Mouse (Mus musculus) gonadal fat pad, adult 2 months (tissue): ENCODE results near the gene Sctr. TPM values are rescaled to one million over a fixed set of nuclear protein-coding genes. Genes with fewer than 3 reads are reported as not detected.

Experiments
- DNase-seq: peaks from one replicate; pipeline ENCODE4 v3.0.0-alpha.2; 2012; ENCODE audit warnings: low read depth
- polyA plus RNA-seq: library from polyadenylated mRNA; depleted of rRNA; stranded (reverse); fragments of >200 nt; gene quantifications from 2 replicates; pipeline ENCODE4 v1.2.3, GENCODE M21; 2012

Sctr gene
- polyA plus RNA-seq, 1 experiment = 3.0 TPM

DNA sequence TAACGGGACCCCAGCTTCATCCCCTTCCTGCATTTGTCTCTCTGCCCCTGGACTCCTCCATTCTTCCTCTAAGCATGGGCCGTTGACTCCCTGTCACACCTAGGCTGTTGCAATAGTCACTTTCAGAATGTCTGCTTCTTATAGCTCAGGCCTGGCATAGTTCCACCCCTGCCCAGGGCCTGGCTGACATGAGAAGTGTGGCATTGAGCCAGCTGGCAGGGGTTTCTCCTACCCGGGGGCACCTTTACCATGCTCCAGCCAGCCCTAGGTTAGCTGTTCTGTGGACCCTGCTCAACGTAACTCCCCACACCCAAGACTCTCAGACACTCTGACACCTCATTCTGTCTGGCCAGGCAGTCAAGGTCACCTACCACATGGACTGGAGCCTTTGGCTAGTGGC lies 21.0 kb downstream of the Sctr start:
- DNase-seq = no peak

DNA sequence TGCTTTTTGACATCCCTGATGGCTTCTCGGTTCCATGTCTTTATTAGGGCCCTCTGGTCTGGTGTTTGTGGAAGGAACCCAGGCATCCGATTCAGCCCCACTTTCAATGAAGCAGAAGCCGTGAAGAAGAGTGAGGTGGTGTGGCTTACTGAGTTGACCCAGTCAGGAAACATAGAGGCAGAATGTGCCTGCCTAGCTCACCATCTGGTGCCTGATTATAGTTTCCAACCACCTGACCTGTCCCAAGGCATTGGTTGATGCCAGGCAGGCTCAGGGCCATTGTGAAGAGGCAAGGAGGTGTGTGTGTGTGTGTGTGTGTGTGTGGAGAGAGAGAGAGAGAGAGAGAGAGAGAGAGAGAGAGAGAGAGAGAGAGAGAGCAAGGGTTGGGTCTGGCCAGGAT lies 23.8 kb downstream of the Sctr start:
- DNase-seq = no peak

DNA sequence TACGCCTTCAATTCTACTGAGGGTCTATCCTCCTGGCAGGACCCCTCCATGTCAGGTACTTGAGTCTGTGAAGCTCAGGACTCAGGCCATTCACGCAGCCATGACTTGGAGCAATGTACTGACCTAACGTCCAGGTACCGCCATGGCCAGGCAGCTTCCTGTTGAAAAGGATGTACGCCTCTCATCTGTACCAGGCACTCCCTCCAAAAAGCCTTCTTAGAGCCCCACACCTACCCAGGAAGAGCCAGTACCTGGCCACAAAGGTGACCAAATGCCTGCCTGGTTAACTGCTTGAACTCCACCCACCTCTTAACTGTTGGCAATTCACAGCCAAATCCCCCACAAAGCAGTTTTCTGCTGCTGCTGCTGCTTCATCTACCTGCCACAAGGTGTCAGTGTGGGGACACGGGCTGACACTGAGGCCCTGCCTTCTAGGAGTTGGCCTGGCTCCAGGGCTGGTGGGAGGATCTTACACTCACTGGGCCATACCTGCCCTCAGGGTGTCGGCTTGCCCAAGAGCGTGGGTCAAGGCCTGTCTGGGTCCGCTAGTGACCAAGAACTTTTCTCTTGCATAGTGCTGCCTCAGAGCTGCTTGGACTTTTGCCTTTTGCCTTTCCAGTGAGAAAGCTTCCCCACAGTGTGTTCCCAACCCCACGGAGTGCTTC lies 26.2 kb downstream of the Sctr start:
- DNase-seq = no peak

DNA sequence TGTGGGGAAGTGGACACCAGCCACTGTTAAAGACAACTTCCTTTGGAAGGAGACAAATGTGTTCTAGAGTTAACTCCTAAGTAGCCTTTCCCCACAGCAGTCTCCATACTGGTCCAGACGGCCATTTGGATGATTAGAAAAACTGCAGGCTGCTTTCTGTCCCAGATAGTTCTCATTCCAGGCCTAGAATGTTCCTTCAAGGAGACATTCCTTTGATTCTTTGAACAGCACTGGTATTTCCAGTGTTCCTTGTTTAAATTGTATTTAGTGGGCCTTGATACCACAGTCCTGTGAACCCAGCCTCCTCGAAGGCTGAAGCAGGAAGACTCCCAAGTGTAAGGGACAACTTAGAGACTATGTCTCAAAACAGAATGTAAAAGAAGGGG lies 26.8 kb downstream of the Sctr start:
- DNase-seq = no peak

DNA sequence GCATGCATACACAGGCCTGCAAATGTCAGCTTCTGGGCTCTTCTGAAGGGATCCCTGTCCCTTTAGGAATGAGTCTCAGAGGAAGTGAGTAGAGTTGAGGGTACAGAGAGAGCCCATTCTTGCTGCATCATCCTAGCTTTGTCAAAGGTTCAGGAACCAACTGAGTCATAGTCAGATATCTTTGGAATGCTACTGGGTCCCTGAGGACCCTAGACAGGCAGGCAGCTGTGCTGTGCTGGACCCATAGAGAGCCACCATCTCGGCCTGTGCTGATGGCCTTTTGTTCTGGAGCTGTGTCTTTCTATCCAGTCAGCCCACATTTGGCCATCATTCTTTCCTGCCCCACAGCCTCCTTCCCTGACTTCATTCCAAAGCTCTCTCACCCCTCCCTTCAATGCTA lies 28.1 kb downstream of the Sctr start:
- no peak for DNase-seq

DNA sequence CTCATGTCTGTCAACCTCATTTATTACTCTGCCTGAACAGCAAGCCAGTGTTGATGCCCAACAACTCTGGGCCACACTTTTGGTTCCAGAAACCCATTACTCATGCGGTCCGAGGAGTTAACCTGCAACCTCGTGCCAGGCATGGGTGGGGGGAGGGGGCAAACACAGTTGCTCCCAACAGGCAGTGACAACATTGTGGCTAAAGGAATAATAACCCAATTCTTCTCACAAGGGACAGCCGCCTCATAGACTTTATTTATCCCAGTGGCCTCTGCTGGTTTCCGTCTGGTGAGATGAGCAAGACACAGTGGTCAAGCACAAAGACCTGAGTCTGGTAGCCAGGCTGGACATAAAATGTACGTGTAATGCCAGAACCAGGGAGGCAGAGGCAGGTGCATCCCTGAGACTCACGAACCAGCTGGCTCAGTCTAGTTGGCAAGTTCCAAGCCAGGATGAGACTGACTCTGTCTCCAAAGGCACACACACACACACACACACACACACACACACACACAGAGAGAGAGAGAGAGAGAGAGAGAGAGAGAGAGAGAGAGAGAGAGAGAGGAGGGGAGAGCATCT lies 28.9 kb downstream of the Sctr start:
- no peak for DNase-seq

DNA sequence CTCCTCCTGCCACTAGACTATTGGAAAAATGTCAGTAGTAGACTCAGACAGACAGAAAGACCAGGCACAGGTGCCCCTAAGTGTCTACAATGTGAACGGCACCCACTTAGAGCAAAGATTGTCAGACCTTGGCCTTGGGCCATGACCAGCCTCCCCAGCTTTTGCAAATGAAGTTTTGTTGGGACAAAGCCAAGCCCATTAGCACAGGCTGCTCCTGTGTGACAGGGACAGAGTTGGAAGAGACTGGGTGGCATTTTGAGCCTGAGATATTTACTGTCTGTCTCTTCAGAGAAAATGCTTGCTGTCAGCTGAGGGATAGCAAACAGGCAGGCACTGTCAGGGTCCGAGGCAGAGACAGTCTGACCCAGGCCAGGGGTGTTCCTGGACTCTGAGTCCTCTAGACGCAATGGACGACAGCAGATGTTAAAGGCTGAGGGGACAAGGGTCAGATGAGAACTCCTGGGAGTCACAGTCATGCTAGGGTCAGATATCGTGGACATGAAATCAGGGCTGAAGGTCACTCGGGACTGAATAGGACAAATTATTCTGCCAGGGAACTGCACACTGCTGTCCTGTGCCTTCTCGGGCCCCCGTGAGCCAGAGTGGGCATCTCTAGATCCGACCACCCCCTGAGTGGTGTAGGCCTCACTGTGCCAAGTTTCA lies 30.5 kb downstream of the Sctr start:
- DNase-seq = no peak

DNA sequence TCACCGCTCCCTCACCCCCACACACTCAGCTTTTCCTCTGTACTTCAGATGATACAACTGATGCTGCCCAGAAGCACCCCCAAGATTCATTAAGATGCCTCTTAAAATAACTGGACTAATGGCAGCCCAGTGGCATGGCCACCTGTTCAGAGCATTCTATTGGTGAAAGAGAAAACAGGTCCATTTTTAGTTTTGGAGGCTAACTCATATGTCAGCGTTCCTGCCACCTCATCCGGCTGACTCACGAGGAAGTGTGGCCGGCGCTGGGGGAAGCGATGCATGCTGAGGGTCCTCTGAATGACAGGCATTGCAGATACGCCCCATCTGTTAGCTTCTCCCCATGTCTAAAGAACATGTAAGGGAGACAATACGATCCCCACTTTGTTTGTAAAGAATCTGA lies 31.9 kb downstream of the Sctr start:
- no peak for DNase-seq

DNA sequence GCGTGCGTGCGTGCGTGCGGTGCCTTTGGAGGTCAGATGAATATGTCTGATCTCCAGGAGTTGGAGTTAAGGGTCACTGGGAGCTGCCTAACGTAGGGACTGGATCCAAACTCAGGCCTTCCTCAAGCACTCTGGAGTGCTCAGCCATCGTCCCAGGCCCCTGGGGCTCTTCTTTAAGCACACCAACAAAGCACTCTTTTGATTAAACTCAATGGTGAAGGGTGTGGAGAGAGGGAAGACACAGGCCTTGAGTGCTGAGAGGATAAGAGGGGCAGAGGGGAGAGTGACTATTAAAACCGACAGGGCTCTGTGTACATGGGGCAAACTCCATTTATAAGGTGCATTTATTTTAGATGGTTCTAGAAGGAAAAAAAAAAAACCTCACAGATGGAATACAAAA lies 35.7 kb downstream of the Sctr start:
- no peak for DNase-seq

DNA sequence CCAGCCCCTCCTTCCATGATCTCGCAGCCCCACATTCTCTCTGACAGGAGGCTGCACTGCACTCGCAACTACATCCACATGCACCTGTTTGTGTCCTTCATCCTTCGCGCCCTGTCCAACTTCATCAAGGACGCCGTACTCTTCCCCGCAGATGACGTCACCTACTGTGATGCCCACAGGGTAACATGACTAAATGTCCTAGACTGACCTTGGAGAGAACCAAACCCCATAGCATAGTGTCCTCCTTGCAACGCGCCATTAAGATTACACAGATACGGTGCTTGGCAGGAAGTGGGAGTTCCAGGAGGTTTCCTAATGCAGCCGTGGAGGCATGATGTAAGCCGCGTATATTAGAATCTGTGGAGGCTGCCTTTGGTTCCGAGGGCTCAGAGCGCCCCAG lies 37.9 kb downstream of the Sctr start:
- DNase-seq = no peak

DNA sequence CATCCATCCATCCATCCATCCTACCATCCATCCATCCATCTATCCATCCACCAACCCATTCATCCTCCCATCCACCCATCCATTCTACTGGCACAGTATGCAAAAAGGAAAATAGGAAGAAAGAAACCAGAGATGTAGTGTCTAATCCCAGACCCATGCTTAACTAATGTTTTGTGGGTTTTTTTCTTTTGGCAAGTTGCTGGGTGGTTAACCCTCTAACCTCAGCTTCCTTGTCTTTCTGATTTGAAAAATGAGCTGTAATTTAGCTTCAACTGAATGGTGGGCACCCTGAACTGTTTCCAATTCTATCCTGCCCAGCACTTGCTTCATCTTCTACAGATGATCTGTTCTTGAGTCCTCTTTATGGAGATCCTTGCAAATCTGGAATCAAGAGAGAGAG lies 40.6 kb downstream of the Sctr start:
- DNase-seq = no peak

DNA sequence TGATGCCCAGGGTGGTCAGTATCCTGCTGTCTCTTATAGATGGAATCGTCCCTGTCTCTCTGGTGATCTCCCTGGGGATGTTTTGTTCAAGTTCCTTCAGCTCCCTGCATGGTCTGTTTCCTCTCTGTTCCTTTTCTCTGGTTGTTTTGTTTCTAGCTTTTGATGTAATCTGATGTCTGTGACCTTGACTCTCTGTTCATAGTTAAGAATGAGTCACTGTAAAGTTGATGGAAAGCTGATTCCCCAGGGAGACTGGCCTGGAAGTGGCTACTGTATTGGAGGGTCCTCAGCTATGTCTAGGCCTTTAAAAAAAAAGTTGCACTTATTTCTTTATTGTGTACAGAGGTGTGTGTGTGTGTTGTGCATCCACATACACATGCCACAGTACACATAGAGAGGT lies 44.4 kb downstream of the Sctr start:
- DNase-seq = no peak

DNA sequence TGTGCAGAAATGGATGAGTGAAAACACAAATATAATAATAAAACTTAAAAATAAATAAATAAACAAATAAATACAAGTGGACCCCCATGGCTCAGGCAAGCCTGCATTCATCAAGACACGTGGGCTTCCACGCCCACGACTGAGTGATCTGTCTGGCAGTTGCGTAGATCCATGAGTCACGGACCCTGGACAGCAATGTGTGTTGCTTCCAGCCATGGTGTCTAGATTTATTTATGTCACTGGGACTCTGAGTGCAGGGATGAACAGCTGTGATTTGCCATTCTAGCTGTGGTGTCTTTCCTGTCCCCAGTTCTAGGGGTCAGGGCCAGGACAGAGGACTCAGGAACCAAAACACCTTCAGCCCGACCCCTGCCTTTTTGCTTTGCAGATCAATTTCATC lies 48.3 kb downstream of the Sctr start:
- no peak for DNase-seq

DNA sequence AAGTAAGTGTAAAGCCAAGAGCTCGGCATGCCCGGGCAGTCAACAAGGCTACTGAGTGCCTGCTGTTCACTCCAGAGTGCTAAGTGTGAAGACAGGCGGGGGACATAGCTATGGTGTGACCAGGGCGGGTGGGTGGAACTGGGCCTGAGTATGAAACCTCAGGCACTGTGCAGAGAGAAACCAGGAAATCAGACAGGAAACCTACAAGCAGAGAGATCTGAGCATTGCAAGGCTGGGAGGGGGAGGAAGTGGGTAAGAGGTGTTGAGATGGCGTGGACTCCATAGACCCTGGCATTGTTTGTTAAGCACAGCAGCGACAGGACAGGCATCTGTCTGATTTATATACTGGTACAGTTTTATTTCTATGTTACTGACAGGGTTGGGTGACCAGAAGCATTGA lies 48.8 kb downstream of the Sctr start:
- DNase-seq = no peak

DNA sequence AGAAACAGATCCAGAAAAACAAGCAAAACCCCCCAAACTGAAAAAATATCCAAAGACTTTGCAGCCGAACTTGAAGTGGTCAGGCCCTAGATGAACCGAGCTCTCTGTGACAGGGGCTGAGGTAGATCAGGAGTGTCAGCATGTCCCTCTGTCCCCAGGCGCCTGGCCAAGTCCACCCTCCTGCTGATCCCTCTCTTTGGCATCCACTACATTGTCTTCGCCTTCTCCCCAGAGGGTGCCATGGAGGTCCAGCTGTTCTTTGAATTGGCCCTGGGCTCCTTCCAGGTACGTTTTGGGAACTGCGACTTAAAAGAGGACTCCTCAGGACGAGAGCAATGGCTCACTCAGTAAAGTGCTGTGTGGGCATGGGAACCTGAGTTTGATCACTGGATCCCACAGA lies 49.5 kb downstream of the Sctr start:
- no peak for DNase-seq

DNA sequence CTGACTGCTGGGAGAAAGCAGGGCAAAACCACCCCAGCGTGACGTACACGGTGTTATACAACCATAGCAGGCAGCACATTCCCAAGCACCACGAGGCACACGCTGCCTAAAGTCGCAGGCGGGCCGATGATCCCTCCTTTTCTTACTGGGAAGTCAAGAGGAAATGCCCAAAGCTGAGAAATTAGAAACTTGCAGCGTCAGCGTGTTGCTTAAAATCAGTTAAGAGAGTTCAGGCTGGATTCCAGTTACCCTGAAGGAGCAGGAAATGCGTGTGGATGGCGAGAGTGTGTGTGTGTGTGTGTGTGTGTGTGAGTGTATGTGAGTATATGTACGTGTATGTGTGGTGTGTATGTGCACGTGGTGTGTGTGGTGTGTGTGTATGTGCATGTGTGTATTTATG lies 50.4 kb downstream of the Sctr start:
- DNase-seq = no peak

DNA sequence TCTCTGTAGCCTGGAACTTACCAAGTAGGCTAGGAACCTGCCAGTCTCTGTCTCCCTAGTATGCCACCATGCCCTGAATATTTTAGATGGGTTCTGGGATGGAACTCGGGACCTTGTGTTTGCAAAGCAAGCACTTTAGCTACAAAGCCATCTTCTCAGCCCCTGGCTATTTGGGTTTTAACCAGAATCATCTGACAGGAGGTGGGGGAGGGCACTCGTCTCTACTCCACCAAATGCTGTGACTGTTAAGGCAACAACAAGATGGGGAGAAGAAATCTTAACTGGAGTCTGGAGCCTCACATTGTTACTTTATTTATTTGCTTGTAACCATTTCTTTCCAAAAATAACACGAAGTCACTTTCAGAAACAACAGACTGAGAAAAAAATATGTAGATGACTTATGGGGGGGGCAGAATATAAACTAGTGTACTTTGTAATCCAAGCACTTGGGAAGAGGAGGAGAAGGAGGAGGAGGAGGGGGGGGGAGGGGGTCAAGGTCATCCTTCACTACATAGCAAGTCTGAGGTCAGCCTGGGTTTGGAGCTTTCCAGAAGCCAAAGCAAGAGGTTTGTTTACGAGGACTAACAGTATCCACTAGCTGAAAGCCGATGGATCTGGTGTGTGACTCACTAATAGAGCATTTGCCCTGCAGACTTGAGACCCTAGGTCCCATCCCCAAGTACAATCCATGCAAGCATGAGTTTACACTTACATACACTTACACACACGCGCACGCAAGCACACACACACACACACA lies 51.2 kb downstream of the Sctr start:
- no peak for DNase-seq

DNA sequence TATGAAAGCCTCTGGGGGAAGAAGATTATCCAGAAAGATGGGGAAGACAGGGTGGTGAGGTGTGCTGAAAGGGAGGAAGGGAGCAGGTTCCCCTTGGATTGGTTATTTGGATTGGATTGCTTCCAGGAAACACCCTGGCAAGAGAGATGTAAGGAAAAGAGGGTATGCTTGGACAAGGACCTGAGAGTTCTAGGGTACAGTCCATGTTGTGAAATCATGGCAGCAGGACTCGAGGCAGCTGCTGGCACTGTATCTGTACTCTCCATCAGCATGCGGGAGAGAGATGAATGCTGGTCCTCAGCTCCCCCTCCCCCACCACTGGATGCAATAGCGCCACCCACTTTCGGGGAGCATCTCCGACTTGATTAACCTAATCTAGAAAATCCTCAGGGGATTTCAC lies 54.0 kb downstream of the Sctr start:
- no peak for DNase-seq

DNA sequence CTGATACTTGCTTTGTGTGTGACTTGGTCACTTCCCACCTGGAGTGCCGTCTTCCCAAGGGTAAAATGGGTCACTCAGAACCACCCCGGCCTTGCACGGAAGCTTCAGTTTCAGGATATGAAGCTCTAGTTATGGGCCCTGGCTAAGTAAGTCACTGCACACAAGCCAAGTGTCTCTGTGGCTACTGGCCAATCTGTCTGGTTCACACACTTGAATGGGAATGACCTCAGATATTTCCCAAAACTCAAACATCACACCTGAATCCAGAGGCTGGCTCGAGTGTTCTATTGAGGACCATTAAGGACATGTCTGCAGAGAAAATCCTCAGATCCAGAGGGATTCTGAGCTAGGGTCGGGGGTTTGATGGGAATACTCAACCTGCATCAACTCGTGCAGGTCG lies 55.5 kb downstream of the Sctr start:
- no peak for DNase-seq

DNA sequence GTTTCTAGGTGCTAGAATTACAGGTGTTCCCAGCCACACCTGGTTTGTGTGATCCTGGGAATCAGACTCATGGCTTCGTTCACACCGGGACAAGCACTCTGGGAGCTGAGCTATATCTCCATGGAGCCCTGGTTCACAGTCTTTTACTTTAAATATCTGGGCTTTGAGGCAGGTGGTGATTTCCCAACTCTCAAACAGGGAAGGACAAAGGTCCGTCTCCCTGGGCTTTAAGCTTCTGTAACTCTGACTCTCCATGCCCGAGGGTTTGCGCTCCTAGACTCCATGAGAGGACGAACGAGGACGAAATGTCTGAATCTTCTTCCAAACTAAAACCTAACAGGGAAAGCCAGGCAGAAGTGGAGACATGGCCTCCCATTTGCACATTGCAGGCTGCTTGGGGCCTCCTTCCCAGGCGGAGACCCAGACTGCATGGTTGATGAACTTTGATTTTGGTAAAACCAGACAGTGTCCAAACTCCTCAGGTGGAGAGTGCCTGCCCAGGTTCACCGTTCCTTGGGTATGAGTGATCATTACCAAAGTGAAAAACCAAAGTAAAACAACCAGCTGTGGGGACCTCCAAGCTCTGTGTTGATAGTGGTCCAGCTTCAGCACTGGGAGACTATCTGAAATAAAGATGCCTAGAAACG lies 57.5 kb downstream of the Sctr start:
- DNase-seq = no peak

DNA sequence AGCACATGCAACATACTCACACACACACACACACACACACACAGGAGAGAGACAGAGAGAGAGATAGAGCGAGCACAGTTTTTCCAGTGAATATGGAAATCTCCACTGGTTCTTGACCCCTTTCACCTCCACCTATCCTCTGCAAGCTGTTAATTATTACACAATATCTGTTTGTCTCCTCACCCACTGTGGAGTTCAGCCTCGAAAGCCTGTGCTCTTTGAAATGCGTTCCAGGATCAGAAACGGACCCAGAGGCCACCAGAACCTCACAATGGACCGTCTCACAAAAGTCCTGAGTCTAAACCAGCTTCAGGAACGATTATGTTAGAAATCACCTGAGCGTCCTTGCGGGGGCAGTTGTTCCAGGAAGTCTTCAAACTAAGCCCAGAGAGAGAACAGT lies 59.5 kb downstream of the Sctr start:
- DNase-seq = no peak

DNA sequence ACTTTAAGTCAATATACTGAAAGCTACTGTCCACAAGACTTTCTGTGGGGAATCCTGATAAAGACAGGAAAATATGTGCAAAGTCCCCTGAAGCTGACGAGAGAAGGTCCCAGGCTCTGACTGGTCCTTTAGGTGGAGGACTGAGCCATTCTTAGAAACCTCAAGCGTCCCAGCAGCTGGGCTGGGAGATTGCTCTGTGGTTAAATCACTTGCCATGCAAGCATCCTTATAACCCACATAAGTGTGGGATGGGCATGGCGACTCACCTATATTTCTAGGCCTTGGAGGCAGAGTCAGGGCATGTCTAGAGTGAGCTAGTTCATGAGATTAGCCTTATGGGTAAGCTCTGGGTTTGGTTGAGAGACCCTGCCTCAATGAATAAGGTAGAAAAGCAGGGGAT lies 59.9 kb downstream of the Sctr start:
- DNase-seq = no peak

DNA sequence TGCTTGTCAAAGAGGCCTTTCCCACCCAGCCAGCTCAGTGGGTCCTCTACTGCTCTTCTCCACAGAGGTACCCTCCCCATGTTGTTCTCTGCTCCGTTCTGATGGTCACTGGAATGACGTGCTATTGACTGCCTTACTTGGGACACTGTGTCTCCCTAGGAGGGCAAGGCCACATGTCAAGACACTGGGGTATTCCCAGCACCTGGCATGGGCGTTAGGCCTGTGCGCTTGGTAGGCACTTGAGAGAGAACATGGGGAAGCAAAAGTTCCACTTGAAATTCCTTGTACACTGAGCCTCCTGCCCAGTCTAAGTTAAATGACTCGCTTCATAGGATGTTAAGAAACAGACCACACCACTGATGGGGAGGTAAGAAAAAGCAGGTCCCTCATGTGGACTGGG lies 62.4 kb downstream of the Sctr start:
- no peak for DNase-seq
